Mouse (Mus musculus) brown adipose tissue, adult 24 weeks (tissue): ENCODE measurements around the gene Sh3d21. TPM values are rescaled to one million over a fixed set of nuclear protein-coding genes. Genes with fewer than 3 reads are reported as not detected.
"Not testable (repeated sequence)": the region's sequence is repeated elsewhere in the genome, so short reads cannot be mapped to it uniquely, and the experiment has no call there.

ENCODE experiments used
- H3K27ac ChIP-seq: fragments of 200-500 bp; replicated peaks from 2 replicates; pipeline ENCODE4 v1.5.1; 2012; ENCODE audit warnings: low read depth, mild to moderate bottlenecking, low read length
- H3K4me1 ChIP-seq: fragments of 200-500 bp; 2 replicates; pipeline ENCODE4 v1.6.1; 2012; ENCODE audit warnings: low read length, mixed read lengths; ENCODE audit not compliant: control insufficient read depth, insufficient read depth, insufficient read length
- H3K4me3 ChIP-seq: fragments of 200-500 bp; 2 replicates; pipeline ENCODE4 v1.5.1; 2012; ENCODE audit warnings: low read depth, mild to moderate bottlenecking, low read length, moderate library complexity; ENCODE audit not compliant: insufficient read depth
- polyA plus RNA-seq: library from polyadenylated mRNA; stranded (reverse); fragments of >200 nt; gene quantifications from 2 replicates; pipeline ENCODE4 v1.2.4, GENCODE M21; 2012; ENCODE audit not compliant: missing spikeins, insufficient read depth, insufficient read length

Sh3d21 gene
- polyA plus RNA-seq, 1 experiment, result 2.1 TPM

DNA sequence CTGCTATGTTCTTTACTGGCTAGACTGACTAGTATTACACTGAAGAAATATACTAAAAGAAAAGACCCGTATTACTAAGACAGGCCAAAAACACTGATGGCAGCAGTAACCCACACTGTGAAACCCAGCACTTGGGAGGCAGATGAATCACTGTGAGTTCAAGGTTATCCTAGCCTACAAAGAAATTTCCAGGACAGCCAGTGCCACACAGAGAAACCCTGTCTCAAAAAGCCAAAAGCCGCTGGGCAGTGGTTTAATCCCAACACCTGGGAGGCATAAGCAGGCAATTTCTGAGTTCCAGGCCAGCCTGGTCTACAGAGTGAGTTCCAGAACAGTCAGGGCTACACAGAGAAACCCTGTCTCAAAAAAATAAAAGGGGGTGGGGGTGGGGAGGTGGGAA is 27.3 kb upstream of the Sh3d21 start:
- H3K4me3 ChIP-seq, result no peak overlapping the region
- H3K27ac ChIP-seq, result no peak overlapping the region
- H3K4me1 ChIP-seq, result no peaks in the 10 kb centered on the region

DNA sequence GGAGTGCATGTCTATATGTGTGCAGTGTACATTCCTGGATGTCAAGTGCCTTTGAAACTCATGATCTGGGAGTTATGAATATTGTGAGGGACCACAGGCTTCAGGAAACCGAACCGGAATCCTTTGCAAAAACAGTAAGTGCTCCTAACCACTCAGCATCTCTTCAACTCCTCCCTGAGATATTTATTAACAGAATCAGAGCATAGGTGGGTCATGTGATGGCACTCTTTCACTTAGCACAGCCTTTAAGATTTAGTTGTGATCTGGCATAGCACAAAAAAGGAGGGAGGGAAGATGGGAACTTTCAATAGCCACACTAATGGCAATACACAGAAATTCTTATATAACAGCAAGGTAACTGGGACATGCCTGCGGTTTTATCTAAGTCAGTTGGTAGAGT is 23.8 kb upstream of the Sh3d21 start:
- Histone ChIP-seq H3K27ac (no peak overlapping the region; the same call in 1 of the 2 replicates), H3K4me1 (no peaks in the 10 kb centered on the region), H3K4me3 (no peak overlapping the region)

DNA sequence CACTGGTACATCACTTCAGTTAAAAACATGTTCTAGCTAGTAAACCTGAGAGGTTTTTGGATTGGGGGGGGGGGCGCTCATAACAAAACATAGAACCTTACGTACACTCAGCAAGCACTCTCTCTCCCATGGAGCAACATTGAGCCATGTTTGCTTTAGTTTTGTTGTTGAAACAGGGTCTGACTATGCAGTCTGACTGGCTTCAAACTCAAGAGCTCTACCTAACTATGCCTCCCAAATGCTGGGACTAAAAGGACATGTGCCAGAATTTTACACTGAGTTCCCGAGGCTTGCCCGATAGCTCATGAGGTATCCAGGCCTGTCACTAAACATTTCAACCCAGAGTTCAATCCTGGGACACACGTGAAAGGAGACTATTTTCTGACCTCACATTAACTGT is 19.7 kb upstream of the Sh3d21 start:
- Histone ChIP-seq H3K4me1 (no peaks in the 10 kb centered on the region), H3K4me3 (no peak overlapping the region), H3K27ac (no peak overlapping the region)

DNA sequence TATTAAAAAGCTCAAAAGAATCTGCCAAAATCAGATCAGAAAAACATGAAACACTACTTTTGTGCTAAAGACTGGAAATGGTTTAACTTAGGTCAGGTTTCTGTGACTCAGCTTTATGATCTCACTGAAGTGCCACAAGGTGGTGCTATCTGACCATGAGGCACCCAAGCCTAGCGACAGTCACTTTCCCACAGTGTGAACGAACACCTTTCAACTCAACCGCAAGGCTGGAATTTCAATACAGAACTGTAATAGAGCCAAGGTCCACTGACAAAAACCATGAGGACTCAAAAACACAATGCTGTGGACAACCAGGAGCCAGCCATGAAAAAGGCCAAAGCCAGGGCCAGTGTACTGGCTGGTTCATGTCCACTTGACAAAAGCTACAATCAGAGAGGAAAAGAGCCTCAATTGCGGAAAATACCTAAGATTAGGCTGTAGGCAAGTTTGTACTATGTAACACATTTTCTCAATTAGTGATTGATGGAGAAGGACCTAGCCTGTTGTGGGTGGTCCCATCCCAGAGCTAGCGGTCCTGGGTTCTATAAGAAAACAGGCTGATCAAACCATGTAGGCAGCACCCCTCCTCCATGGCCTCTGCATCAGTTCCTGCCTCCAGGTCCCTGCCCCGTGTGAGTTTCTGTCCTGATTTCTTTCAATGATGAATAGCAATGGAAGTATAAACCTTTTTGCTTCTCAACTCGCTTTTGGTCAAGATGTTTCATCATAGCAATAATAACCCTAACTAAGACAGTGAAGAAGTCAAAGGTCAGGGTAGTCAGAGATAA is 18.1 kb upstream of the Sh3d21 start:
- H3K4me1 ChIP-seq, result no peaks in the 10 kb centered on the region
- H3K27ac ChIP-seq, result no peak overlapping the region
- H3K4me3 ChIP-seq, result no peak overlapping the region

DNA sequence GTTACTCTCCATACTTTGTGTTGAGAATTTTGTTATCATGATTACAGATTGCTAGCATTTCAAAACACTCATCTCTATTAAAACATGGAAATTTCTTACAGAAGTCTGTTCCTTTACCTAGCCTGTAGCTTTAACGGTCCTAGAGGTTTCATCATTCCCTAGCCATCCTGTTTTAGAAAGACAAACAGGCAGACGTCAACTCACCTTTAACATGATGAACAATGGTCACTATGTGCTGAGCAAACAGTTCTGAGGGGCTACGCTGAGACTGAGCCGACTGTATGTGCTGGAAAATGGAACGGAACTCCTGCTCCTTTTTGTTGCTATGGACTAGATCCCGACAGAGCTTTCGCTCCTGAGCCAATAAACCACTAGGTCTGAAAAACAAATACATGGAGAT is 12.7 kb upstream of the Sh3d21 start:
- H3K27ac ChIP-seq, H3K4me1 ChIP-seq, H3K4me3 ChIP-seq: not testable (repeated sequence)

DNA sequence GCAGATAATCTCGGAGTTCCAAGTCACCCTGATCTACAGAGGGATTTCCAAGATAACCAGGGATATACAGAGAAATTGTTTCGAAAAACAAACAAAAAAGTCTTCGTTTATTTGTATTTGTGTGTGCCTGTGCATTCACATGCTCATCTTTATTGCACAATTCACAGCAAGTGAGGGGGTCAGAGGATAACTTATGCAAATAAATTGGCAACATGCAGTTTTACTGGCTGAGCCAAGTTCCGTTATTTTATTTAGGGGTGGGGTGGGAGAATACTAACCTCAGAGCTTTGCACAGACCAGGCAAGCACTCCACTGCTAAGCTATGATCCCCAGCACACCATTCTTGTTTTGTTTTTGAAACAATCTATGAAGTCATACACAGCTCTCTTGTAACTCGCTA is 10.5 kb upstream of the Sh3d21 start:
- Histone ChIP-seq H3K27ac (no peak overlapping the region), H3K4me3 (no peak overlapping the region), H3K4me1 (peaks cover 3% of the 10 kb centered on the region)

DNA sequence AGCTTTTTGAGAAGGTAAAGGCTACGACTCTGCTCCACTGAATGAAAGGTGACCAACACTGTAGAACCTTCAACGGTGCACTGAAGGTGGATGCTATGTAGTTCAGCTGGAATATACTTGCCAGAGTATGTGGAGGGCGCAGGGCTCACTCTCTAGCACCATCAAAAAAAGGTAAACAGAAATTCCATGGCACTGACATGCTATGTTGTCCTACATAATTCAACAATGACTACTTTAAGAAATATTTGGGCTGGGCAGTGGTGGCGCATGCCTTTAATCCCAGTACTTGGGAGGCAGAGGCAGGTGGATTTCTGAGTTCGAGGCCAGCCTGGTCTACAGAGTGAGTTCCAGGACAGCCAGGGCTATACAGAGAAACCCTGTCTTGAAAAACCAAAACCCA is 7.4 kb upstream of the Sh3d21 start:
- not testable (repeated sequence) for H3K4me3 ChIP-seq, H3K27ac ChIP-seq, H3K4me1 ChIP-seq

DNA sequence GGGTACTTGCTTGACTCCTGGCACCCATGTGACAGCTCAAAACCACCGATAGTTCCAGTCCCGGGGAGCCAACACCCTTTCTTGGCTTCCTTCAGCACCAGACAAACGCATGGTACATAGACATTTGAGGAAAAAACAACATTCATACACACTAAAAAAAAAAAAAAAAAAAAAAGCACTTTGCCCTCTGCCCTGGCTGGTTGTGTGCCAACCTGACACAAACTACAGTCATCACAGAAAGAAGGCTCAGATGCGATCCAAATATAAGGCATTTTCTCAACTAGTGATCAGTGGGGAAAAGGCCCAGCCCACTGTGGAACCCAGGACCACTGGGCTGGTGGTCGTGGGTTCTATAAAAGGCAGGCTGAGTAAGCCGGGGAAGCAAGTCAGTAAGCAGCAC is 5.6 kb upstream of the Sh3d21 start:
- peak overlapping the region; percentile 9 for H3K27ac ChIP-seq
- H3K4me1 ChIP-seq, result peaks cover 8% of the 10 kb centered on the region
- H3K4me3 ChIP-seq, result no peak overlapping the region

DNA sequence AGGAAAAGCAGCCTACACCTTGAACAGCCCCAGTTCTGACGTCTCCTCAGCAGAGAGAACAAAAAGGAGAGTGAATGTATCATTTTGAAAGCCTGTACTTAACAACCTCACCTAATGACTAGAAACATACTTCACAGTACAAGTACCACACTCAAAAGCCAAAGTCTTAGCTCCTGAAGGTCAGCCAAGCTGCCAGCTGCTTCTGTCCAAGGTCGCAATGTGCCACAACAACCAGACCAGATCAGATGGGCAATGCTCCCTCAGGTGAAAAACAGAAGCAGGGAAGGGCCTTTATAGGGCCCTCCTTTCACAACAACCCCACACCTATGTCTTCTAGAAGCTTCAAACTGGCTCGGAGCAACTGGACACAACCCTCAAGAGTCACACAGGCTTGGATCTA is 2.8 kb upstream of the Sh3d21 start:
- peaks cover 17% of the 10 kb centered on the region for H3K4me1 ChIP-seq
- H3K4me3 ChIP-seq, result no peak overlapping the region

DNA sequence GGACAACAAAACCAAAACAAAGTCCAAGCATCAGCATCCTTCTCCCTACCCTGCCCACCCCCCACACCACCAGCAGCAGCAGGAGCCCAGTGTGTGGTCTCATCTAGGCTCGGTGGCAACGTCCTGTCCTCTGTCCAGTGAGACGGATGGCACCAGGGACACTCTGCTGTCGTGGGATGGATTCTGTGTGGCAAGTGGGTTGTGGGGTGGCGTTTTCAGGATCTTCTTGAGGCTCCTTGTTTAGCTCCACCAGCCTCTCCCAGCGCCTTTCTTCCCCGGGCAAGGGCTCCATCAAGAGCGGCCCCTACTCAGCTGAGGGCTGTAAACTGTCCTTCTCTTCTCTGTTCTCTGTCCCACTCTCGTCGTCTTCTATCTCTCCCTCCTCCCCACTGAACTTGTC is 1.8 kb upstream of the Sh3d21 start:
- H3K4me1 ChIP-seq, result peaks cover 17% of the 10 kb centered on the region

More for the DNA sequence above, 2.8 kb upstream of the Sh3d21 start:
- peak overlapping the region; percentile 93 for H3K27ac ChIP-seq

DNA sequence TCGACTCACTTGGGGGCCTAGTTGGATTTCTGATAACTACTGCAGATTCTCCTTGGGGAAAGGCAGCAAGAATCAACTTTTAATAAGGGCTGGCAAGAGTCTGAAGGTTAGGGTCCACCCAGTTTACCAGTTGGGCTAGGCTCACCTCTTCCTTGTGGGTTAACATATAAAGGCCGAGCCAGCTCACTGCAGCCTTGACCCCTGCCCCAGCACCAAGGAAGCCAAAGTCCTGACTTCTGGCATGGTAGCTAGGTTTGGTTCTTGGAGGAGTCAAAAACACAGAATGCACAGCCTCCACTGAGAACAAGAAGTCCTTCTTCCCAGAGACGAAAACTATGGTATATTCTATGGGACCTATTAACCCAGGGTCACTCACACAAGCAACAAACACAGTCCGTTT is 394 bp upstream of the Sh3d21 start:
- peak overlapping the region; percentile 73 for H3K27ac ChIP-seq
- peak overlapping the region; percentile 74; the same call in 1 of the 2 replicates for H3K4me3 ChIP-seq
- peaks cover 15% of the 10 kb centered on the region for H3K4me1 ChIP-seq

More for the DNA sequence above, 1.8 kb upstream of the Sh3d21 start:
- not testable (repeated sequence) for H3K27ac ChIP-seq, H3K4me3 ChIP-seq

DNA sequence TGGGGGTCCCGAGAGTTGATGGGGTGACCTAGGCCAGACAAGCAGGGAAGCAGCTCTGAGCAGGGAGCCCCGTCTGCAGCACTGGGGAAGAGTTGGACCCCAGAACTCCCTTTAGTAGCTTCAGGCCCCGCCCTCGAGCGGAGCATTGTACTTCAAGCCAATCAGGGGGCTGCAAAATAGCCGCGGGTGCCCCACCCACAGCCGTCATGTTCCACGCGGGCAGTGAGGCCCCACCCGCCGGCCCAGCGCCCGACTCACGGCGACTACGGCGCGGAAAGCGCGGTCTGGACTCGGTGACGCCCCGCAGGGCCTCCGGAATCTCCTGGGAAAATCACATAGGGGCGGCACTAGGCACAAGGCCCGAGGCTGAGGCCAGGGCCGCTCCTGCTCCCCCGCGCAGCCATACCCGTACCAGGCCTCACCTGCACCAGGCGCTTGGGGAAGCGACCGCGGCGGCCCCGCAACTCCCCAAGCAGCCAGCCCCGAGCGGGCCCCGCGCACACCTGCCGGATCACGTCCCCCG is 686 bp downstream of the Sh3d21 start:
- Histone ChIP-seq H3K27ac (peak overlapping the region; percentile 73), H3K4me1 (peaks cover 15% of the 10 kb centered on the region), H3K4me3 (peak overlapping the region; percentile 74)

DNA sequence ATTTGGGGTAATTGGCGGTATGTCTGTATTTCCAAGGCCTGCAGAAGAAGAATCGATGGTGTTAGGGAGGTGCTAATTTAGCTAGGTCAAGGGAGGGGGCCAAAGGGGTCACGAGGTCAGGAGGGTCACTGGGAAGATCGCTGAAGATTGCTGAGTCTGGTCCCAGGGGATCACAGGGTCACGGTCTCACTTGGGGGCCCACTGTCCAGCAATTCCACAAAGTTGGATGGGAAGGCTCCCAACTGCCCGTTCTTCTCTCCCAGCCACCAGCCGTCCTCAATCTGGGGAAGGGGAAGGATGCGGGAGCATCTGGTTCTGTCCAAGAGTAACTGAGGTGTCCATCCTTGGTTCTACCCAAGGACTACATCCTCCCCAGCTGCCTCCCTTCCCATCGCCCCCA is 1.3 kb downstream of the Sh3d21 start:
- H3K4me3 ChIP-seq, result peak overlapping the region; percentile 74
- H3K4me1 ChIP-seq, result peaks cover 15% of the 10 kb centered on the region
- H3K27ac ChIP-seq, result no peak overlapping the region

DNA sequence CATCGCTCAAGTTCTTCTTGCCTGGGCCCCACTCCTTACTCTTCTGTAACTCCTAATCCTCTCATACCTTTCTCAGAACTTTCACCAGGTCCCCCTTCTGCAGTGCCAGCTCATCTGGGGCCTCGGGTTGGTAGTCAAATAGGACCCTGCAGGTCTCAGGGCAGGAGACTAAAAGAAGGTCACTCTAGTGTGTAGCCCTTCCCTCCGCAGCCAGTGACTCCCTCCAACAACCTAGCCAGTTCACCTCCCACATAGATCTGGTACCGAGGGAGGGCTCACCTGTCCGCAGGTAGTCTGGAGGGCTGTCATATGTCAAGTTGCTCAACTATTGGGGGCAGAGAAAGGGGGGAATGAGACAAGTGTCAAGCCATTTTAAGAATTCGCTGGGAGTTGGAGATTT is 1.8 kb downstream of the Sh3d21 start:
- Histone ChIP-seq H3K4me3 (no peak overlapping the region), H3K4me1 (peaks cover 13% of the 10 kb centered on the region), H3K27ac (no peak overlapping the region)

DNA sequence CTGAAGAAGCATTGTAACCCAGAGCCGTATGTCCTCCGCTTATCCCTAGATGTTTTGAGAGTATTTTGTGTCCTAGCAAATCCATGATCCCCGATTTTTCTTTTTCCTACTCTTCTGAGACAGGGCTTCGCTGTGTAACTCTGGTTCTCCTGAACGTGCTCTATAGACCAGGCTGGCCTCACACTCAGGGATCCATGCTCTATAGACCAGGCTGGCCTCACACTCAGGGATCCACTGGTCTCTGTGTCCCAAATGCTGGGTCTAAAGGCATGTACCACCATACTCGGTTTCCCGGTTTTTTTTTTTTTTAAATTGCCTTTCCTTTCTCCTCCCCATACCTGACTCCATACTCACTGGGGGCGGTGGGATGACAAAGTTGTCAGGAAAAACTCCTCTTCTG is 2.3 kb downstream of the Sh3d21 start:
- H3K27ac ChIP-seq, result no peak overlapping the region
- peaks cover 9% of the 10 kb centered on the region for H3K4me1 ChIP-seq
- no peak overlapping the region for H3K4me3 ChIP-seq

DNA sequence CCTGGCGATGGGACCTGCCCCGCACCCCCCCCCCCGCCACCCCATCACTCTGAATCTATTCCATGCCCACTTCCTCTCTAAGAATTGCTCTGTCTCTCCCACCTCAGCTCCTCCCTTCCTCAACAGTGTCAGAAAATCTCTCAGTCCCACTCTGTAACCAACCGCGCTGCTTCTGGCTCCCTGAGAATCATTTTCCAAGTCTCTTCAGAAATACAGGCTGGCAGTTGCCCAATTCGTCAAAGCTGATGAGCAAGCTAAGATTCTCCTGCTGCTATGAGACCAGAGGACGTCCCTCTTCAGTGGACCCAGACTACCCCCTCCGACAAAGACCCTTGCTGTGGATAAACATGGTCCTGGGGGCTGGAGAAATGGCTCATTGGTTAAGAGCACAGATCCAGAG is 3.8 kb downstream of the Sh3d21 start:
- Histone ChIP-seq H3K4me1 (peaks cover 16% of the 10 kb centered on the region), H3K4me3 (no peak overlapping the region), H3K27ac (no peak overlapping the region)
